Mouse (Mus musculus): ENCODE results near the gene Gm5868. TPM values are rescaled to one million over a fixed set of nuclear protein-coding genes. Genes with fewer than 3 reads are reported as not detected.

Gene Gm5868
- polyA plus RNA-seq, 1 experiment, result not detected

- WGBS, result 73% methylated on average over 3 of the region's 3 CpGs
- no peak for DNase-seq (ENCODE audit: low read depth, low spot score)
These were observed 31.1 kb downstream of the Gm5868 start for GRCm38 (mm10) chr5:72556245-72556644.

- 90% methylated on average over 3 of the region's 3 CpGs for WGBS
- no peak for DNase-seq (ENCODE audit: low read depth, low spot score)
These were observed 36.1 kb downstream of the Gm5868 start for GRCm38 (mm10) chr5:72551209-72551608.

Other genes with a start within 250 kb of the Gm5868 start
- not detected in 2 replicates for gene Corin, start 83.1 kb downstream of the Gm5868 start, polyA plus RNA-seq (2012; rRNA removed)
- gene Nfxl1, start 27.9 kb downstream of the Gm5868 start, polyA plus RNA-seq (2012; rRNA removed), result 9.1 and 10.9 TPM in 2 replicates
- not detected in 2 replicates for gene Zar1, start 6.3 kb downstream of the Gm5868 start, polyA plus RNA-seq (2012; rRNA removed)
- gene Cnga1, start 56.7 kb upstream of the Gm5868 start, polyA plus RNA-seq (2012; rRNA removed), result not detected in 2 replicates
- 8.1 and 9.7 TPM in 2 replicates for gene Nipal1, start 60.2 kb upstream of the Gm5868 start, polyA plus RNA-seq (2012; rRNA removed)
- 0.77 and 0.82 TPM in 2 replicates for gene Txk, start 165.2 kb upstream of the Gm5868 start, polyA plus RNA-seq (2012; rRNA removed)